Mouse (Mus musculus) heart, postnatal 0 days (tissue): ENCODE data around the gene Ccr10. TPM values are rescaled to one million over a fixed set of nuclear protein-coding genes. Genes with fewer than 3 reads are reported as not detected.

Experiments used
- ATAC-seq: fragments of 200-750 bp; cut with Nextera tagmentation; 2 replicates; pipeline ENCODE4 v1.8.0; 2017; ENCODE audit warnings: low read depth, moderate number of reproducible peaks, moderate library complexity; ENCODE audit not compliant: insufficient read depth
- DNase-seq: peaks from one replicate; pipeline ENCODE4 v3.0.0-alpha.2; 2016; ENCODE audit warnings: low spot score
- H3K27ac ChIP-seq: fragments of 300-500 bp; sonication (generic); 2 replicates; pipeline ENCODE4 v1.5.1; 2014; ENCODE audit warnings: low read depth, mild to moderate bottlenecking
- H3K27me3 ChIP-seq: fragments of 300-500 bp; sonication (generic); 2 replicates; pipeline ENCODE4 v1.6.1; 2014; ENCODE audit warnings: low read length, mixed read lengths; ENCODE audit not compliant: control insufficient read depth, insufficient read depth
- H3K36me3 ChIP-seq: fragments of 300-500 bp; sonication (generic); replicated peaks from 2 replicates; pipeline ENCODE4 v1.6.1; 2014; ENCODE audit warnings: low read length, mixed read lengths; ENCODE audit not compliant: control insufficient read depth, insufficient read depth
- H3K4me1 ChIP-seq: fragments of 300-500 bp; sonication (generic); 2 replicates; pipeline ENCODE4 v1.6.1; 2014; ENCODE audit warnings: antibody characterized with exemption; ENCODE audit not compliant: control insufficient read depth, insufficient read depth
- H3K4me2 ChIP-seq: fragments of 300-500 bp; sonication (generic); 2 replicates; pipeline ENCODE4 v1.6.1; 2014; ENCODE audit warnings: low read depth, mild to moderate bottlenecking, low read length, moderate library complexity
- H3K4me3 ChIP-seq: fragments of 300-500 bp; sonication (generic); 2 replicates; pipeline ENCODE4 v1.5.1; 2014; ENCODE audit warnings: low read depth, low read length
- H3K9ac ChIP-seq: fragments of 300-500 bp; sonication (generic); replicated peaks from 2 replicates; pipeline ENCODE4 v1.6.1; 2014; ENCODE audit warnings: low read depth, low read length, mixed read lengths
- H3K9me3 ChIP-seq: fragments of 300-500 bp; sonication (generic); replicated peaks from 2 replicates; pipeline ENCODE4 v1.6.1; 2016; ENCODE audit warnings: low read length; ENCODE audit not compliant: control insufficient read depth
- CTCF ChIP-seq: IDR thresholded peaks from 2 replicates; pipeline ENCODE4 v1.5.1; 2016; ENCODE audit warnings: antibody characterized with exemption, control low read depth, low read depth
- EP300 ChIP-seq: IDR thresholded peaks from 2 replicates; pipeline ENCODE4 v1.6.1; 2016; ENCODE audit warnings: antibody characterized with exemption, low read depth
- WGBS: fragments of 180-500 bp; shearing (Covaris S2); extraction: QIAGEN DNeasy Blood & Tissue Kit; methylation state at CpG from one replicate; pipeline ENCODE4 v1.1.7; 2014; 5-methylcytosine and 5-hydroxymethylcytosine counted together
- polyA plus RNA-seq: library from polyadenylated mRNA; unstranded; fragments of >200 nt; fragmentation: Nextera tagmentation; extraction: Ambion mirVana; gene quantifications from 2 replicates; pipeline ENCODE4 v1.2.1, GENCODE M21; 2015
- total RNA-seq: library from RNA; depleted of rRNA; stranded (reverse); fragments of >200 nt; gene quantifications from 2 replicates; pipeline ENCODE4 v1.2.3, GENCODE M21; 2014; ENCODE audit warnings: low replicate concordance

Ccr10 gene
- total and polyA plus RNA-seq, 2 experiments from 2014 or later: 0.31 TPM; not detected in 1

GRCm38 (mm10) chr11:101180846-101181740 lies 5.8 kb upstream of the Ccr10 start:
- H3K36me3 ChIP-seq: no peaks in the 10 kb centered on the region
- no peak overlapping the region for H3K9ac ChIP-seq
- ATAC-seq (no peak), DNase-seq (peak; percentile 76)
- H3K4me2 ChIP-seq: no peak overlapping the region
- H3K27me3 ChIP-seq: peaks cover 9% of the 10 kb centered on the region
- H3K4me3 ChIP-seq: no peak overlapping the region
- no peaks in the 10 kb centered on the region; the same call in 1 of the 2 replicates for H3K4me1 ChIP-seq
- no peak overlapping the region for H3K27ac ChIP-seq
- WGBS: 38% methylated on average over 10 of the region's 10 CpGs
- H3K9me3 ChIP-seq: no peaks in the 10 kb centered on the region
- no peak for TF ChIP-seq EP300
- TF ChIP-seq CTCF: peak; percentile 84

DNA sequence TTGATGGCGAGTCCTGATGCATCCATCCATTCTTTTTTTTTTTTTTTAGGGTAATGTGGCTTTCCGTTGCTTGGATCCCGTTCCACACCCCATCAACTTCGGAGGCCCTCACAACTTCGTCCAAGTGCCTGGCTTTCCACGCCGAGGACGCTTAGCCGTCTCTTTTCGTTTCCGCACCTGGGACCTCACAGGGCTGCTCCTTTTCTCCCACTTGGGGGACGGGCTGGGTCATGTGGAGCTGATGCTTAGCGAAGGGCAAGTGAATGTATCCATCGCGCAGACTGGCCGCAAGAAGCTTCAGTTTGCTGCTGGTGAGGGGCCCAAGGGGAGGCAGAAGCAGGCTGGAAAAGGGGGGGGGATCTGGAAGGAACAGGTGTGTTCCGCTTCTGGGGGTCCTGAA lies 5.0 kb upstream of the Ccr10 start:
- no peak overlapping the region for H3K4me2 ChIP-seq
- TF ChIP-seq EP300 (no peak), CTCF (no peak)
- no peak overlapping the region for H3K4me3 ChIP-seq
- H3K36me3 ChIP-seq: no peaks in the 10 kb centered on the region
- no peak for DNase-seq
- H3K9ac ChIP-seq: no peak overlapping the region
- H3K4me1 ChIP-seq: peaks cover 3% of the 10 kb centered on the region; the same call in 1 of the 2 replicates
- 73% methylated on average over 17 of the region's 17 CpGs for WGBS
- no peak overlapping the region for H3K27ac ChIP-seq
- peaks cover 9% of the 10 kb centered on the region for H3K27me3 ChIP-seq
- ATAC-seq: no peak
- H3K9me3 ChIP-seq: no peaks in the 10 kb centered on the region

- no peak for TF ChIP-seq EP300
- TF ChIP-seq CTCF: no peak
- Histone ChIP-seq H3K4me1 (peaks cover 12% of the 10 kb centered on the region), H3K36me3 (no peaks in the 10 kb centered on the region), H3K4me3 (no peak overlapping the region), H3K9me3 (no peaks in the 10 kb centered on the region), H3K27ac (no peak overlapping the region), H3K4me2 (no peak overlapping the region), H3K27me3 (peaks cover 9% of the 10 kb centered on the region), H3K9ac (no peak overlapping the region)
- ATAC-seq (no peak), DNase-seq (no peak)
- WGBS: 77% methylated on average over 15 of the region's 15 CpGs
These were observed 4.1 kb upstream of the Ccr10 start for GRCm38 (mm10) chr11:101179306-101179705.

DNA sequence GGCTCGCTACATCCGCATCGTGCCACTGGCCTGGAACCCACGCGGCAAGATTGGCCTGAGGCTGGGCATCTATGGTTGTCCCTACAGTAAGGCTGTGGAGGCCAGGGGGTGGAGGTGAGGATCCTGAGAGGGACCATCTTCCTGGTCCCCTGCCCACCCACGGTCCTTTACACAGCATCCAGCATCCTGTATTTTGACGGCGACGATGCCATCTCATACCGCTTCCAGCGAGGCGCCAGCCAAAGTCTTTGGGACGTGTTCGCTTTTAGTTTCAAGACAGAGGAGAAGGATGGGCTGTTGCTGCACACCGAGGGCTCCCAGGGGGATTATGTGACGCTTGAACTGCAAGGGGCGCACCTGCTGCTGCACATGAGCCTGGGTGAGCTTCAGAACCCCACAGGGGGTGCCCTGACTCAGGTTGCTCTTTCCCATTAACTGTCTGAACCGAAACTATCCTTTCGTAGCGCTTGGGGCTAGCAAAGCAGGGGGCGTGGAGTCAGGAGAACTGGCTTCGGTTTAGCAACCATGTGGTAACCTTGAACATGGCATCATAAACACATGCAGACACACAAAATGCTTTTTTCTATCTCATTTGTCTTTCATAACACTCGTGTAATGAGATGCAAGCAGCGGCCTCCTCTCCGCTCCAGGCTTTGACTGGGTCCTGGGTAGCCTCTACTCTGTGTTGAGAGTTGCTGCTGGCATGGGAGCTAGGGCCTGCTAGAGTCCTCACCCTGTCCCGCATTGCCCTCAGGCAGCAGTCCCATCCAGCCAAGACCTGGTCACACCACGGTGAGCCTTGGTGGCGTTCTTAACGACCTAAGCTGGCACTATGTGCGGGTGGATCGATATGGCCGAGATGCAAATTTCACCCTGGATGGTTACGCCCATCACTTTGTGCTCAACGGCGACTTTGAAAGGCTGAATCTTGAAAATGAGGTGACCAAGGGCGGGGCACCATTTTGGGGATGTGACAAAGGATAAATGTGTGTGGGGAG lies 3.1 kb upstream of the Ccr10 start:
- no peak for TF ChIP-seq CTCF
- Histone ChIP-seq H3K9me3 (no peaks in the 10 kb centered on the region), H3K9ac (no peak overlapping the region), H3K4me3 (no peak overlapping the region), H3K36me3 (no peaks in the 10 kb centered on the region), H3K4me1 (peaks cover 20% of the 10 kb centered on the region), H3K4me2 (no peak overlapping the region), H3K27me3 (peaks cover 9% of the 10 kb centered on the region), H3K27ac (no peak overlapping the region)
- DNase-seq (no peak), ATAC-seq (no peak)
- WGBS: 69% methylated on average over 36 of the region's 36 CpGs

GRCm38 (mm10) chr11:101176933-101177773 lies 1.9 kb upstream of the Ccr10 start:
- DNase-seq (no peak), ATAC-seq (no peak)
- Histone ChIP-seq H3K9ac (no peak overlapping the region), H3K27me3 (peaks cover 9% of the 10 kb centered on the region), H3K4me2 (0 out of 2 replicates have a peak overlapping the region, but pooled peaks have one; percentile 61), H3K4me3 (no peak overlapping the region), H3K4me1 (peaks cover 26% of the 10 kb centered on the region), H3K9me3 (no peaks in the 10 kb centered on the region), H3K27ac (no peak overlapping the region), H3K36me3 (no peaks in the 10 kb centered on the region)
- TF ChIP-seq CTCF: peak; percentile 53
- TF ChIP-seq EP300: no peak
- WGBS: 36% methylated on average over 22 of the region's 22 CpGs
